Mouse (Mus musculus) neural tube, embryonic 10.5 days (tissue): ENCODE data around the gene Mtrex.

Experiments
- DNase-seq: peaks from one replicate; pipeline ENCODE4 v3.0.0-alpha.2; 2017; ENCODE audit warnings: low spot score; ENCODE audit errors: extremely low spot score

Gene Mtrex

GRCm38 (mm10) chr13:112927287-112928001 lies at the start of gene Mtrex, which contains the start of gene Dhx29:
TSS of gene Mtrex (minus strand) at chr13:112927398.
TSS of gene Dhx29 (plus strand) at chr13:112927454.
- DNase-seq: peak; percentile 99

DNA sequence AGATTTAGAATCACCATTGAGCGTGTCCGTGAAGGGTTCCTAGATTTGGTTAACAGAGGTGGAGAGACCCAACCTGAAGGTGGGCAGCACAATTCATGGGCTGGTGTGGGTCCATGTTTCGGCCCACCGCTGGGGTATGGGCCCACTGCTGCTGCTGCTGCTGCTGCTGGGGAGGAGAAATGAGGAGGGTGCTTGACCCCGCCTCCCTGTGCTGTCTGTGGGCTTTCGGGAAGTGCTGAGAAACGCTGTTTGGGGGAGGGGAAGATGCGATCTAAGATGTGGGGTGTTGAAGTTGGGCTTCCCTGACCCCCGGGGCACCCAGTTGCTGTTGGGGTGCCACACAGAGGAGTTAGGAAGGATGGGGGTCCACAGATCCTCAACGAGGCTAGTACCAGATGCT lies 49.5 kb upstream of the Mtrex start:
- no peak for DNase-seq

GRCm38 (mm10) chr13:112967267-112967666 lies 40.1 kb upstream of the Mtrex start:
- no peak for DNase-seq

- no peak for DNase-seq
These were observed 37.2 kb upstream of the Mtrex start for GRCm38 (mm10) chr13:112964421-112964820.

GRCm38 (mm10) chr13:112963081-112963480 lies 35.9 kb upstream of the Mtrex start:
- DNase-seq: no peak

DNA sequence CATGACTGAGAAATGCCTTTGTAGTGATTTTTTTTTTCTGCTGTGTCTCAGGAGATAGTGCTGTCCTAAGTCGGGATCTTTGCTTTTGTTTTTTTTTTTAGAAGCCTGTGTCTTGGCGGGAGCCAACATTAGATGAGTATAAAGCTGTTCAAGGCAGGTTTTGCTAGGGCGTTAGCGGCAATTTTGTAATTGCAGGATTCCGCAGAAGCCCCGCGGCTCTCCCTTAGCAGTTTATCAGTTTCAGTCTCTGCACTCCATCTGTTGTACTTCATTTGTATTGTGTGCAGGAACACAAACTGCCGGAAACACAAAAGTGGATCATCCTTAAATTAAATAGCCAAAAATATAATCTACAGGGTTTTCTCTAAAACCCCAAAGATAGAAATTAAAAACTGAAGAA lies 26.9 kb upstream of the Mtrex start:
- DNase-seq: no peak

- DNase-seq: no peak
These were observed 18.7 kb upstream of the Mtrex start for GRCm38 (mm10) chr13:112945900-112946299.

- no peak for DNase-seq
These were observed 18.1 kb upstream of the Mtrex start for GRCm38 (mm10) chr13:112945312-112945711.

DNA sequence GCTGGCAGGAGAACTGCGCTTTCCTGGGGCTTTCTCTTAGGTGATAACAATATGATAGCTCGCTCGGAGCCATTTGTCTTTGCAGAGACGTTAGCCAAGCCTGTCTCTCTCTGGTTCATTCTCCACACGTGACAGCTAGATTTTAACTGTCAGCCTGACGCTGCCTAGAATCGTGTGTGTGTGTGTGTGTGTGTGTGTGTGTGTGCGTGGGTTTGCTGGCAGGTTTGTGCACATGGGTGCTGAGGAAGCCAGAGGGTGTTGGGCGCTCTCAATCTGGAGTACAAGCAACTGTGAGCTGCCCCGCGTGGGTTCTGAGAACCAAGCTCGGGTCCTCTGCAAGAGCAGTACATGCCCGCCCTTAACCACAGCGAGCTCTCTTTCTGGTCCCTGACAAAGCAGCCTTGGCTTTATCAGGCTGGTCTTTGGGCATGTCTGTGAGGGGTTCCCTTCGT lies 14.7 kb upstream of the Mtrex start:
- DNase-seq: no peak

- DNase-seq: no peak
These were observed 10.9 kb upstream of the Mtrex start for GRCm38 (mm10) chr13:112938130-112938529.

DNA sequence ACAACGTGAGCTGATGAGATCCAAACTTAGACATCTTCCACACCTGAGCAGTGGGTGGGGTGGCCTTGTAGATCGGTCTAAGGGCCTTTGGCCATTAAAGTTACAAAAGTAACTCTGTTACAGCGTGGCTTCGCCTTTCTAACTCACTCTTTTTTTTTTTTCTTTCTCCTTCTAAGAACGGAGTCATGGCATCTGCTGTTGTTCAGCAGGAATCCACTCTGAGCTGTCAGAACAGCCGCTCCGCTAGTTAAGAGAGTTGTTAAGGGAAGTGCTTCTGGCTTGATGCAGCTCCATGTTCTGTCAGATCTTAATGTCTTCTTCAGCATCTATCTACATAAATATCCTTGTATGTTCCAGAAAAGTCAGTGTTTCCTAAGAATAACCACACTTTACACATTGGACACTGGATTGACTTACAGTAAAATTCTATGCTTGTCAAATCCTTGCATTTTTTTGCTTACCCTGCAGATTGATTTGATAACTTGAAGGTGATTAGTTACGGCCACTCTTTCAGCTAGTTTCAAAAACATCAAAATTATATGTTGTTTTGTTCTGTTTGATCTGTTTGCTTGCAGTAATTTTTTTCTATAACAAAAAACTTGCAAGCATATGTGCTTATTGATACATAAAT lies 955 bp upstream of the Mtrex start:
- no peak for DNase-seq

- no peak for DNase-seq
These were observed 402 bp downstream of the Mtrex start for GRCm38 (mm10) chr13:112926796-112927195.

GRCm38 (mm10) chr13:112925976-112926375 lies 1.2 kb downstream of the Mtrex start:
- DNase-seq: no peak

DNA sequence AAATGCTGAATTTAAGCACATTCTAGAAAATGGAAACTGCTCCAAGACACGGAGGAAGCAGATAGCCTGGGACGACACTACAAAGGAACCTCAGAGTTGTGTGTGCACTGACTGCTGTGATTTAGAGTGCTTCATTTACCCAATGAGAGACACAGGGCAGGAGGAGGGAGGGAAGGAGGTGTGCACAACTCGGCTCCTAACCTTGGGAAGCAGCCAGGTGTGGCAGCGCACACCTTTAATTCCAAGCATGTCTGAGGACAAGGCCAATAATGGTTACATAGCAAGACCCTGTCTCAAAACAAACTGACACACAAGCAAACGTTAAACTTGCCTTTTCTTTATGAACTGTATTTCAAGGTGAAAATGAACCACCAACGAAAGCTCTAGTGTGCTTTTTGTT lies 1.9 kb downstream of the Mtrex start:
- no peak for DNase-seq

- DNase-seq: no peak
These were observed 6.3 kb downstream of the Mtrex start for GRCm38 (mm10) chr13:112920906-112921305.

DNA sequence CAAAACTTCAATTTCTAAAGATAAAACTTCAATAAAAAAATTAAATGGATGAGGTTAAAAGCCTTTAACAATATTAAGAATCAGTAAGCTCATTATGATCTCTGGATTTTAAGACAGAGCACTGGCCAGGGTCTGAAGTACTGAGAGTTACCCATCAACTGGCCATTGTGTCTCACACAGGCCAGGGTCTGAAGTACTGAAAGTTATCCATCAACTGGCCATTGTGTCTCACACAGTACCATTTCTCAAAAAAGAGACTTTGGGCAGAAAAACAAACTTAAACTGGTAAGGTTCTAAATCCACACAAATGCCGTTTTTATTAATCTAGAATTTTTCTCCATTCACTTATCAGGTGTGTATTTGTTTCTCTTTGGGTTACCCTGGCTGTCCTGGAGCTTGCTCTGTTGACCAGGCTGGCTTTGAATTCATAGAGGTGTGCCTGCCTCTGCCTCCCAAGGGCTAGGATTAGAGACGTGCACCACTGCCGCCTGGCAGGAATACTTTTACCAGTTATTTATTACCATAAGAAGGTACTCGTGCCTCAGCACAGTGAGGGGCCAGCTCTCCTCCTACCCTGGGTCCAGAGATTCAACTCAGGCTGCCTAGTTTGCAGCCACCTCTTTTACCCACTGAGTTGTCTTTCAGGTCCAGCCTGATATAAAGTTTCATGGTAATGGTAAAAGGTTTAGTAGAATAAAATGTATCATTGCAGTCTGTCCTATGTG lies 7.9 kb downstream of the Mtrex start:
- no peak for DNase-seq

DNA sequence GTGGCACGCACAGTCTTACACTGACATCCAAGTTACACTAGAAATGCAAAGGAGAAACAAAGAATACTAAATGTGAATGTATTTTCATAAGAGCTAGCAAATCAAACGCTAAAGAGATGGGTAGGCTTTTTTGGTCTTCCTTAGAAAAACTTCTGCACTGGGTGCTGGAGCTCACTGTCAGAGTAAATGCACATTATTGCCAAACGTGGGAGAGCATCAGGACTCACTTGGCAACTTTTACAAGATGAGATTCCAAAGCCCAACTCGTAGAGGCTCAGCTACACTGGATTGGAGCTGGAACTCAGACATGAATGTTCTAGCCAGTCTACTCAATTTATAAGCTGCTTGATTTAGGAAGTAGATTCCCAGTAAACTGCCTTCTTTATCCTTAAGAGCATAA lies 16.8 kb downstream of the Mtrex start:
- DNase-seq: no peak

DNA sequence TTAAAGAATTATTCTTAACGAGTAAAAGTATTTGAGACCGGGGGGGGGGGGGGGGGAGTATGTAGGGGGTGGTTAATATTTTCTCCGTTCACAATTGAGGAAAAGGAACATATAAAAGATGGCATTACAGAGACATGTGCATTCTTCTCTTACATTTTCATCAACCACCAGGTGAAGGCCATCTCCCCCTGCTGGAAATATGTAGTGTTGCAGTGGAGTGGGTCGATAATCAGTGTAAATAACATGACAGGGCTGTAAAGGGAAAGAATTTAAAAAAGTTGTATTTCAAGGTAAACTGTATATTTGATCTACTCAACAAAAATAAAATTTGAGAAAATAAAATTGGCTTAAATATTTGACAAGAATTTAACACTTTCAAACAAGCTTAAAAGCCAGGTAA lies 17.5 kb downstream of the Mtrex start:
- DNase-seq: peak; percentile 24

DNA sequence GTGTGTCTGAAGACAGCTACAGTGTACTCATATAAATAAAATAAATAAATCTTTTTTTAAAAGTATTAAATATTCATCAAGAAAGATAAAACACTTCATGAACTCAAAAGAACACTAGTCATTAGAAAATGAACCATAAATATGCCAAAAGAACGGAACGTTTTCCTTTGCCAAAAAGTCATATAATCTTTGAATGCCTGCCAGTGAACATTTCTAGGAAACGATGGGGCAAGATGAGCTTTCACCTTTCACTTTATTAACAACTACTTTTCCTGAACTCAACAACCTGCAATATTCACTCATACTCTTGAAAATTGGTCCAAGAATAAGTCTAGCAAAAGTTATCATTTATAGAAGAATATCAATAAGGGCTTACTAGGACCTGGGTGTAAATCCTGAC lies 25.0 kb downstream of the Mtrex start:
- no peak for DNase-seq

GRCm38 (mm10) chr13:112887234-112887633 lies 40.0 kb downstream of the Mtrex start:
- no peak for DNase-seq

GRCm38 (mm10) chr13:112871500-112872266 lies 55.5 kb downstream of the Mtrex start:
- DNase-seq: no peak
